Mouse (Mus musculus): ENCODE measurements around the gene Myadm.

GRCm38 (mm10) chr7:3290257-3291033 lies 1.6 kb downstream of the Myadm start:
- TF ChIP-seq POLR2A (IDR thresholded peaks at IDR 0.05; ENCODE audit: borderline replicate concordance, extremely low read depth, insufficient read depth, insufficient read length, poor library complexity, severe bottlenecking) (peak; percentile 24; the same call in 1 of the 2 replicates), CTCF (IDR thresholded peaks at IDR 0.05; ENCODE audit: borderline replicate concordance, extremely low read depth, insufficient read depth, insufficient read length) (no peak)
